Mouse (Mus musculus): ENCODE measurements around the gene Kmt5a. TPM values are rescaled to one million over a fixed set of nuclear protein-coding genes. Genes with fewer than 3 reads are reported as not detected.
"Not testable (repeated sequence)": the region's sequence is repeated elsewhere in the genome, so short reads cannot be mapped to it uniquely, and the experiment has no call there.

Kmt5a gene
- polyA plus RNA-seq, 1 experiment, result 76.5 TPM

GRCm38 (mm10) chr5:124499001-124499400, 59.3 kb downstream of the Kmt5a start:
- no peak for DNase-seq
- H3K4me1 ChIP-seq (replicated peaks; ENCODE audit: control insufficient read depth, insufficient read depth, low read length), result peaks cover 30% of the 10 kb centered on the region
- no peaks in the 10 kb centered on the region for H3K27me3 ChIP-seq (ENCODE audit: control insufficient read depth, insufficient read depth, low read length)
- no peaks in the 10 kb centered on the region for H3K36me3 ChIP-seq (ENCODE audit: control insufficient read depth, insufficient read depth, low read length)
- TF ChIP-seq POLR2A (IDR thresholded peaks at IDR 0.05; ENCODE audit: control insufficient read depth, extremely low read depth, insufficient read depth, low read length, poor library complexity) (no peak), CTCF (IDR thresholded peaks at IDR 0.05; ENCODE audit: borderline replicate concordance, control insufficient read depth, extremely low read depth, insufficient read depth, low read length, poor library complexity) (no peak)
- H3K27ac ChIP-seq (ENCODE audit: control insufficient read depth, insufficient read depth, low read length), result no peak overlapping the region
- WGBS, result 92% methylated on average over 5 of the region's 5 CpGs
- H3K4me3 ChIP-seq (ENCODE audit: control insufficient read depth, insufficient read depth, low read length), result no peak overlapping the region

GRCm38 (mm10) chr5:124500037-124500436, 60.3 kb downstream of the Kmt5a start:
- H3K4me1 ChIP-seq (replicated peaks; ENCODE audit: control insufficient read depth, insufficient read depth, low read length), result peaks cover 28% of the 10 kb centered on the region
- WGBS, result 82% methylated on average over 3 of the region's 4 CpGs
- H3K36me3 ChIP-seq (ENCODE audit: control insufficient read depth, insufficient read depth, low read length); H3K27me3 ChIP-seq (ENCODE audit: control insufficient read depth, insufficient read depth, low read length); H3K4me3 ChIP-seq (ENCODE audit: control insufficient read depth, insufficient read depth, low read length); H3K27ac ChIP-seq (ENCODE audit: control insufficient read depth, insufficient read depth, low read length); DNase-seq: not testable (repeated sequence)

GRCm38 (mm10) chr5:124500573-124500972, 60.8 kb downstream of the Kmt5a start:
- WGBS, result 94% methylated on average over 3 of the region's 3 CpGs
- H3K27ac ChIP-seq (ENCODE audit: control insufficient read depth, insufficient read depth, low read length), result no peak overlapping the region
- no peaks in the 10 kb centered on the region for H3K27me3 ChIP-seq (ENCODE audit: control insufficient read depth, insufficient read depth, low read length)
- TF ChIP-seq POLR2A (IDR thresholded peaks at IDR 0.05; ENCODE audit: control insufficient read depth, extremely low read depth, insufficient read depth, low read length, poor library complexity) (no peak), CTCF (IDR thresholded peaks at IDR 0.05; ENCODE audit: borderline replicate concordance, control insufficient read depth, extremely low read depth, insufficient read depth, low read length, poor library complexity) (no peak)
- no peak for DNase-seq
- no peaks in the 10 kb centered on the region for H3K36me3 ChIP-seq (ENCODE audit: control insufficient read depth, insufficient read depth, low read length)
- peaks cover 22% of the 10 kb centered on the region for H3K4me1 ChIP-seq (replicated peaks; ENCODE audit: control insufficient read depth, insufficient read depth, low read length)
- no peak overlapping the region for H3K4me3 ChIP-seq (ENCODE audit: control insufficient read depth, insufficient read depth, low read length)

GRCm38 (mm10) chr5:124501541-124501940, 61.8 kb downstream of the Kmt5a start:
- DNase-seq, result no peak
- H3K27me3 ChIP-seq (ENCODE audit: control insufficient read depth, insufficient read depth, low read length), result no peaks in the 10 kb centered on the region
- no peaks in the 10 kb centered on the region for H3K36me3 ChIP-seq (ENCODE audit: control insufficient read depth, insufficient read depth, low read length)
- H3K27ac ChIP-seq (ENCODE audit: control insufficient read depth, insufficient read depth, low read length), result no peak overlapping the region
- peaks cover 13% of the 10 kb centered on the region for H3K4me1 ChIP-seq (replicated peaks; ENCODE audit: control insufficient read depth, insufficient read depth, low read length)
- no peak for TF ChIP-seq CTCF (IDR thresholded peaks at IDR 0.05; ENCODE audit: borderline replicate concordance, control insufficient read depth, extremely low read depth, insufficient read depth, low read length, poor library complexity)
- no peak for TF ChIP-seq POLR2A (IDR thresholded peaks at IDR 0.05; ENCODE audit: control insufficient read depth, extremely low read depth, insufficient read depth, low read length, poor library complexity)
- 91% methylated on average over 10 of the region's 10 CpGs for WGBS
- no peak overlapping the region for H3K4me3 ChIP-seq (ENCODE audit: control insufficient read depth, insufficient read depth, low read length)

GRCm38 (mm10) chr5:124503742-124504141, 64.0 kb downstream of the Kmt5a start:
- Histone ChIP-seq H3K4me3 (ENCODE audit: control insufficient read depth, insufficient read depth, low read length) (no peak overlapping the region), H3K4me1 (replicated peaks; ENCODE audit: control insufficient read depth, insufficient read depth, low read length) (no peaks in the 10 kb centered on the region), H3K36me3 (ENCODE audit: control insufficient read depth, insufficient read depth, low read length) (no peaks in the 10 kb centered on the region), H3K27ac (ENCODE audit: control insufficient read depth, insufficient read depth, low read length) (no peak overlapping the region), H3K27me3 (ENCODE audit: control insufficient read depth, insufficient read depth, low read length) (no peaks in the 10 kb centered on the region)
- DNase-seq, result no peak
- no peak for TF ChIP-seq CTCF (IDR thresholded peaks at IDR 0.05; ENCODE audit: borderline replicate concordance, control insufficient read depth, extremely low read depth, insufficient read depth, low read length, poor library complexity)
- WGBS, result 96% methylated on average over 14 of the region's 14 CpGs

GRCm38 (mm10) chr5:124505235-124505634, 65.5 kb downstream of the Kmt5a start:
- 98% methylated on average over 4 of the region's 4 CpGs for WGBS
- H3K27me3 ChIP-seq (ENCODE audit: control insufficient read depth, insufficient read depth, low read length), result no peaks in the 10 kb centered on the region
- TF ChIP-seq CTCF (IDR thresholded peaks at IDR 0.05; ENCODE audit: borderline replicate concordance, control insufficient read depth, extremely low read depth, insufficient read depth, low read length, poor library complexity) (no peak), POLR2A (IDR thresholded peaks at IDR 0.05; ENCODE audit: control insufficient read depth, extremely low read depth, insufficient read depth, low read length, poor library complexity) (no peak)
- no peak overlapping the region for H3K27ac ChIP-seq (ENCODE audit: control insufficient read depth, insufficient read depth, low read length)
- H3K4me3 ChIP-seq (ENCODE audit: control insufficient read depth, insufficient read depth, low read length), result no peak overlapping the region
- no peaks in the 10 kb centered on the region for H3K4me1 ChIP-seq (replicated peaks; ENCODE audit: control insufficient read depth, insufficient read depth, low read length)
- DNase-seq, result no peak
- H3K36me3 ChIP-seq (ENCODE audit: control insufficient read depth, insufficient read depth, low read length), result no peaks in the 10 kb centered on the region

GRCm38 (mm10) chr5:124506731-124507359, 67.1 kb downstream of the Kmt5a start:
- Histone ChIP-seq H3K4me3 (ENCODE audit: control insufficient read depth, insufficient read depth, low read length) (no peak overlapping the region), H3K27ac (ENCODE audit: control insufficient read depth, insufficient read depth, low read length) (no peak overlapping the region), H3K36me3 (ENCODE audit: control insufficient read depth, insufficient read depth, low read length) (no peaks in the 10 kb centered on the region), H3K4me1 (replicated peaks; ENCODE audit: control insufficient read depth, insufficient read depth, low read length) (no peaks in the 10 kb centered on the region), H3K27me3 (ENCODE audit: control insufficient read depth, insufficient read depth, low read length) (no peaks in the 10 kb centered on the region)
- no peak for TF ChIP-seq POLR2A (IDR thresholded peaks at IDR 0.05; ENCODE audit: control insufficient read depth, extremely low read depth, insufficient read depth, low read length, poor library complexity)
- no peak for TF ChIP-seq CTCF (IDR thresholded peaks at IDR 0.05; ENCODE audit: borderline replicate concordance, control insufficient read depth, extremely low read depth, insufficient read depth, low read length, poor library complexity)
- no peak for DNase-seq
- 75% methylated on average over 10 of the region's 10 CpGs for WGBS
